Mouse (Mus musculus) testis, postnatal 10 days (tissue): ENCODE measurements at regions not wholly inside any gene's neighbourhood (a gene's known extent, or its start where the extent isn't known, plus 50 kb on each side); places are given as distances from the start of the nearest gene placed in this dataset.

Experiments used
- DNase-seq: peaks from one replicate; pipeline ENCODE4 v3.0.0; 2021; ENCODE audit warnings: low spot score

- peak; percentile 54 for DNase-seq
Observed at GRCm38 (mm10) chr19:13980988-13981630, 67.8 kb downstream of the Olfr1505 start.

GRCm38 (mm10) chr19:13982823-13983222 lies 69.5 kb downstream of the Olfr1505 start:
- DNase-seq: no peak
